In genomic region chr3:148220826-148221225, GRCm38 (mm10) we compare ENCODE assay signal across 23 mouse cellular contexts.
DNase-seq lines count a peak whose midpoint lies in the region; ATAC-seq and TF ChIP-seq lines count a peak whose summit lies in the region.
"Had no signal": no experiment of that assay in that cellular context is flagged by ENCODE, and none has a peak within 500 bp of the region (broad histone marks: within the 10 kb centered on the region; RNA-seq: fewer than 3 reads in every experiment).

No protein-coding gene starts in this region.

- H3K4me3 ChIP-seq in liver, embryonic 14.5 days (ENCODE audit: insufficient read depth in 1 of 2, low read depth in 2 of 2, low read length in 2 of 2), result no peak overlapping the region
- H3K4me3 ChIP-seq in liver, embryonic 12.5 days, result no peak overlapping the region
- H3K4me3 ChIP-seq in heart, adult 2 months, result no peak overlapping the region
- H3K4me3 ChIP-seq: embryonic facial prominence, embryonic 15.5 days; heart, embryonic 13.5 days; hindbrain, embryonic 13.5 days; limb, embryonic 13.5 days; neural tube, embryonic 15.5 days had no signal

- no peak for TF ChIP-seq CTCF in liver, embryonic 14.5 days (IDR thresholded peaks at IDR 0.05; ENCODE audit: low read depth)
- TF ChIP-seq CTCF in heart, adult 2 months (IDR thresholded peaks at IDR 0.05), result no peak

- no peaks in the 10 kb centered on the region for H3K79me2 ChIP-seq in heart, adult 2 months (replicated peaks; ENCODE audit: control insufficient read depth, insufficient read depth, low read length)

- H3K4me2 ChIP-seq in liver, embryonic 14.5 days (ENCODE audit: low read depth), result no peak overlapping the region
- no peak overlapping the region for H3K4me2 ChIP-seq in liver, embryonic 12.5 days
- H3K4me2 ChIP-seq: embryonic facial prominence, embryonic 15.5 days; heart, embryonic 13.5 days; hindbrain, embryonic 13.5 days; limb, embryonic 13.5 days; lung, embryonic 14.5 days; midbrain, embryonic 11.5 days; neural tube, embryonic 15.5 days had no signal

- H3K27ac ChIP-seq in liver, embryonic 14.5 days, result no peak overlapping the region
- H3K27ac ChIP-seq in liver, embryonic 12.5 days, result no peak overlapping the region
- no peak overlapping the region for H3K27ac ChIP-seq in heart, adult 2 months
- H3K27ac ChIP-seq: embryonic facial prominence, embryonic 15.5 days; heart, embryonic 13.5 days; hindbrain, embryonic 13.5 days; kidney, postnatal 0 days; limb, embryonic 13.5 days; macrophage; neural tube, embryonic 15.5 days had no signal

- no peak for DNase-seq in liver, embryonic 14.5 days (ENCODE audit: low read depth in 3 of 3, low spot score in 3 of 3)
- peak; percentile 34 for DNase-seq in A20 (ENCODE audit: low read depth, low spot score)
- peak; percentile 20 for DNase-seq in c-Kit-positive CD71-negative TER-119-negative erythroid progenitor cells, embryonic 14.5 days (ENCODE audit: low read depth)
- DNase-seq in gastrocnemius, postnatal 4 days (ENCODE audit: low spot score in 2 of 2), result no peak
- no peak for DNase-seq in heart, adult 8-10 months (ENCODE audit: low spot score)
- no peak for DNase-seq in heart, adult 2 months
- DNase-seq: adrenal gland, postnatal 10 days; cerebellum, adult 8-10 months; heart, adult 11 months; heart, postnatal 14 days; kidney, adult 18-20 months; lung, embryonic 14.5 days had no signal

- H3K9ac ChIP-seq in liver, embryonic 14.5 days (replicated peaks), result no peak overlapping the region
- H3K9ac ChIP-seq in liver, embryonic 12.5 days, result no peak overlapping the region
- no peak overlapping the region for H3K9ac ChIP-seq in heart, adult 2 months (ENCODE audit: low read depth, low read length)
- H3K9ac ChIP-seq: embryonic facial prominence, embryonic 15.5 days; heart, embryonic 13.5 days; hindbrain, embryonic 13.5 days; limb, embryonic 13.5 days; lung, embryonic 14.5 days; neural tube, embryonic 15.5 days had no signal

- intact Hi-C loops in heart, adult 2 months (cut with DNase I), result no loop called here

- no peak for TF ChIP-seq POLR2A in heart, adult 2 months (IDR thresholded peaks at IDR 0.05; ENCODE audit: insufficient read depth, low read depth, low read length)

- peak; percentile 15; the same call in 1 of the 2 replicates for ATAC-seq in liver, embryonic 14.5 days (ENCODE audit: insufficient read depth)
- ATAC-seq in liver, embryonic 12.5 days, result no peak
- peak; percentile 97 for ATAC-seq in megakaryocyte progenitor cell, adult 5-6 weeks (replicated peaks; ENCODE audit: poor library complexity)
- ATAC-seq: forebrain, embryonic 14.5 days had no signal

- no peaks in the 10 kb centered on the region for H3K4me1 ChIP-seq in liver, embryonic 14.5 days (replicated peaks; ENCODE audit: control insufficient read depth in 2 of 2, insufficient read depth in 2 of 2, low read length in 1 of 2)
- H3K4me1 ChIP-seq in liver, embryonic 12.5 days, result no peaks in the 10 kb centered on the region
- H3K4me1 ChIP-seq in heart, adult 2 months (ENCODE audit: control insufficient read depth, insufficient read depth, low read length), result no peaks in the 10 kb centered on the region
- H3K4me1 ChIP-seq: embryonic facial prominence, embryonic 15.5 days; heart, embryonic 13.5 days; hindbrain, embryonic 13.5 days had no signal

- TF ChIP-seq EP300 in liver, embryonic 14.5 days (IDR thresholded peaks at IDR 0.05; ENCODE audit: low read depth), result no peak
- TF ChIP-seq EP300 in heart, adult 2 months (IDR thresholded peaks at IDR 0.05; ENCODE audit: insufficient read depth, low read depth, low read length), result no peak

- no peaks in the 10 kb centered on the region for H3K36me3 ChIP-seq in liver, embryonic 14.5 days (replicated peaks; ENCODE audit: control insufficient read depth, insufficient read depth, low read depth)
- no peaks in the 10 kb centered on the region for H3K36me3 ChIP-seq in liver, embryonic 12.5 days
- H3K36me3 ChIP-seq in heart, adult 2 months (ENCODE audit: control insufficient read depth, insufficient read depth, low read length), result no peaks in the 10 kb centered on the region
- H3K36me3 ChIP-seq: embryonic facial prominence, embryonic 15.5 days; heart, embryonic 13.5 days; hindbrain, embryonic 13.5 days; limb, embryonic 13.5 days; neural tube, embryonic 15.5 days had no signal

- 30% methylated on average over 5 of the region's 5 CpGs for WGBS in liver, embryonic 14.5 days (ENCODE audit: insufficient replicate concordance)
- 43% methylated on average over 5 of the region's 5 CpGs for WGBS in liver, embryonic 12.5 days (ENCODE audit: insufficient replicate concordance)
- WGBS in heart, adult 2 months, result 90% methylated on average over 5 of the region's 5 CpGs

- no peaks in the 10 kb centered on the region for H3K9me3 ChIP-seq in liver, embryonic 14.5 days (ENCODE audit: control insufficient read depth, low read length)
- H3K9me3 ChIP-seq in liver, embryonic 12.5 days (replicated peaks), result no peaks in the 10 kb centered on the region
- H3K9me3 ChIP-seq: embryonic facial prominence, embryonic 15.5 days; heart, embryonic 13.5 days; hindbrain, embryonic 13.5 days; limb, embryonic 13.5 days; neural tube, embryonic 15.5 days had no signal

- H3K27me3 ChIP-seq in liver, embryonic 14.5 days (ENCODE audit: control insufficient read depth, insufficient read depth, low read length), result no peaks in the 10 kb centered on the region
- no peaks in the 10 kb centered on the region for H3K27me3 ChIP-seq in liver, embryonic 12.5 days (replicated peaks)
- H3K27me3 ChIP-seq in heart, adult 2 months (ENCODE audit: control insufficient read depth, insufficient read depth, low read length), result no peaks in the 10 kb centered on the region
- H3K27me3 ChIP-seq: embryonic facial prominence, embryonic 15.5 days; heart, embryonic 13.5 days; hindbrain, embryonic 13.5 days; neural tube, embryonic 15.5 days had no signal

Comparison
In these comparisons a context has a peak if more than half of its experiments do, and no peak if none do; other contexts are left out.
1. DNase-seq: peak in A20 (single experiment) and c-Kit-positive CD71-negative TER-119-negative erythroid progenitor cells, embryonic 14.5 days (single experiment); none in liver, embryonic 14.5 days (0 of 3), gastrocnemius, postnatal 4 days (0 of 2), heart, adult 8-10 months (single experiment) and heart, adult 2 months (0 of 2).